Mouse (Mus musculus) bone marrow macrophage, adult 2 months (primary cell): ENCODE measurements around the gene Lyrm4. TPM values are rescaled to one million over a fixed set of nuclear protein-coding genes. Genes with fewer than 3 reads are reported as not detected.

ENCODE experiments used
- H3K27ac ChIP-seq: 2 replicates; pipeline ENCODE4 v1.5.1; 2012; ENCODE audit warnings: low read depth, low read length; ENCODE audit not compliant: insufficient read depth
- H3K4me1 ChIP-seq: 2 replicates; pipeline ENCODE4 v1.6.1; 2012; ENCODE audit warnings: low read length; ENCODE audit not compliant: control insufficient read depth, insufficient read depth
- H3K4me3 ChIP-seq: 2 replicates; pipeline ENCODE4 v1.5.1; 2012; ENCODE audit warnings: mild to moderate bottlenecking, low read length, moderate library complexity; ENCODE audit not compliant: insufficient read depth
- CTCF ChIP-seq: IDR thresholded peaks from 2 replicates; pipeline ENCODE4 v1.5.1; 2012; ENCODE audit warnings: low read depth, mild to moderate bottlenecking, low read length, moderate library complexity
- POLR2A ChIP-seq: IDR thresholded peaks from 2 replicates; pipeline ENCODE4 v1.6.1; 2012; ENCODE audit warnings: mild to moderate bottlenecking, low read depth, low read length, borderline replicate concordance
- polyA plus RNA-seq: library from polyadenylated mRNA; stranded (reverse); fragments of >200 nt; gene quantifications from 2 replicates; pipeline ENCODE4 v1.2.4, GENCODE M21; 2012; ENCODE audit not compliant: missing spikeins, insufficient read depth, insufficient read length

The Lyrm4 gene
- polyA plus RNA-seq, 1 experiment: 9.8 TPM

DNA sequence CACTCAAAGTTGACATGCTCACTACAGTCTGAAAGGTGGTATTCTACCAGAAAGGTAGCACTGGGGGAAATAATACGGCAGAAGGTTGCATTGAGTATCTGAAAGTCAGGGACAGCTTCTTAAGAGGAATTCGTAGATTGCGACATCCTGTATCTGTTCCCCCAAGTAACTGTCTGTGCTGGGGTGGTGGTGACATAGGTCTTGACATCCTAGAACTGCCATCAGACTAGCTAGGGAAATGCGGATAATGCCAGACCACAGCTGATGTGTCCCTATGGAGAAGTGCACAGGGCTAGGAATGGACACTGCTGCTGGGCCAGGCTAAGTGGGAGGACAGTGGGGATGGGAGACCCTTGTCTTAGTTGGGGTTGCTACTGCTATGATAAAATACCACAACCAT, 8.8 kb downstream of the Lyrm4 start:
- Histone ChIP-seq H3K4me3 (no peak overlapping the region), H3K27ac (no peak overlapping the region), H3K4me1 (peaks cover 15% of the 10 kb centered on the region)
- TF ChIP-seq POLR2A (no peak), CTCF (no peak)

DNA sequence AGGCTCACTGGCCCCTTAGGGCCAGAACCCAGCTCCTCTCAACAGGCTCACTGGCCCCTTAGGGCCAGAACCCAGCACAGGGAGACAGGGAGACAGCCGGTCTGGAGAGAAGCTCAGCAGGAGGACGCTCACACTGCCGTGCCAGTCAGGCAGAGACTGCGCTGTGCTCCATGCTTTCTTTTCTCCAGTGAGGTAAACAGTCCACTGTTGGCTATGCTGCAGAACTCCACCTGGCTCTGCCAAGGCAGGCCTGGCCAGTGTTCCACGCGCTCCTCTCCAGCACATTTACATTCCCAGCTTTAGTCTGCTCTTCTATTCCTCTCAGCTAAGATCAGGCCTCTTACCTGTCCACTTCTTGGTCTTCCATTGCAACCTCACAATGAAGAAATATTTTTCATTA, 11.7 kb downstream of the Lyrm4 start:
- Histone ChIP-seq H3K27ac (no peak overlapping the region), H3K4me1 (peaks cover 19% of the 10 kb centered on the region), H3K4me3 (no peak overlapping the region)
- TF ChIP-seq CTCF (no peak), POLR2A (no peak)

DNA sequence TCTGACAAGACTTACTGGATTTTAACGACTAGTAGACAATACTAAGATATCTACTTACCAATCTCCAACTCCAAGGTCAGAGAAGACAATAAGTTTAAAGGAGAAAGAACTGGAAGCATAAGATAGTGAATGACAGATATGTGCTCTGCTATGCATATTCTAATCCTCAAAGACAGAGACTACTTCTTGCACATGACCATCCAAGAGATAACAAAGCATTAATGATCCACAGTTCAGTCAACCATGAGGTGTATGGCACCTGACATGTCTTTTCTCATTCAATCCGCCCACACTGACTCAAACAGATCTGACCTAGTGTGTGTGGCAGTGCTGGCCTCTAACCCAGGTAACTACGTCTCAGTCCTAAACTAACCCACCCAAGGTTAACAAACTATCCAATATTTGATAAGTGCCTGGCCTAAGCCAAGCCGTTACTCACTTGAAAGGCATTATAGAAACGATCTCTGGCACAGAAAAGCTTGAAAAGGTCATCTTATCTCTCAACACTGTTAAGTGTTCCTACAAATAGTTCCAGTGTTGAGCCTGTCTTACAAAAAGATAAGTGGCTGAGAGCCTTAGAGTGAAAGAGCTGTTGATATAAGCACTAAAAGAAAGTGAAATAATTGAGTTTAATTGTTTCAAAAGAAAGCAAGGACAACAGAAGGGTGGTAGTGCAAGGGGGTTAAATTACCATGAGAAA, 20.5 kb downstream of the Lyrm4 start:
- no peak overlapping the region for H3K27ac ChIP-seq

DNA sequence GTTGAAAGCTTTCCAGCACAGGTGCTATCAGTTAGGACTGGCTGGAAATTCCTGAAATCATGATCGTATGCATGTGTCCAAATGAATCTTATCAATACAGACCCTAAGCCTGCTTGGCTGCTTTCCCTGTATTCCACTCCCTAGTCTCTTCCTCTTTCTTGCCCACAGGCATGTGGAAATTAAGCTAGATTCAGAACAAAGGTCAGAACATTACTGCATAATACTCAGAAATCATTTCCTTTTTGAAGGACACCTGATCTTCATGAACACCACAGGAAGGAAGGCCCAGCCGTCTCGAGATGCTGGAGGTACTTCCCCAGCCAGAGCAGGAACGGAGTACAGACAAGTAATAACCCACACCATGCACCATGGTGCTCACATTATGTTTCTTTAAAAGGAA, 29.2 kb downstream of the Lyrm4 start:
- H3K27ac ChIP-seq: no peak overlapping the region
- TF ChIP-seq CTCF (no peak), POLR2A (no peak)
- no peak overlapping the region for H3K4me3 ChIP-seq
- H3K4me1 ChIP-seq: peaks cover 23% of the 10 kb centered on the region

More for the DNA sequence above, 20.5 kb downstream of the Lyrm4 start:
- Histone ChIP-seq H3K4me1 (peaks cover 4% of the 10 kb centered on the region; the same call in 1 of the 2 replicates), H3K4me3 (no peak overlapping the region)
- no peak for TF ChIP-seq CTCF
- no peak for TF ChIP-seq POLR2A

DNA sequence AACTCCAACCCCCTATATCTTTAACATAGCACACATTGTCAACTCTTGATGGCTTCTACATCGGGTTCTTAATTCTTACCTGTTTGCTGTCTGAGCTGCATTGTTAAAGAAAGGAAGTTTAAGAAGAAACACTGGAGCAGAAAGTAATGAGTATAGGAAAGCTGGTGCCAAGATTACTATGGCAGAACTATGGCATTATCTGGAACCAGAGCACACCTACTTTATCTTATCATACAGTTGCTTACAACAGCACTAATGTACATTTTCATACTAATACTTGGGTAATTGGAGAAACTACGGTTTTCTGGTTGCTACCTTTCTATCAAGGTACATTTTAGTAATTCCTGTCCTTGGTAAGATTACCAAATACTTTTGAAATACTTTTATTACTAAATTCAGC, 29.9 kb downstream of the Lyrm4 start:
- Histone ChIP-seq H3K4me1 (peaks cover 24% of the 10 kb centered on the region), H3K27ac (no peak overlapping the region), H3K4me3 (no peak overlapping the region)
- TF ChIP-seq CTCF (no peak), POLR2A (no peak)

DNA sequence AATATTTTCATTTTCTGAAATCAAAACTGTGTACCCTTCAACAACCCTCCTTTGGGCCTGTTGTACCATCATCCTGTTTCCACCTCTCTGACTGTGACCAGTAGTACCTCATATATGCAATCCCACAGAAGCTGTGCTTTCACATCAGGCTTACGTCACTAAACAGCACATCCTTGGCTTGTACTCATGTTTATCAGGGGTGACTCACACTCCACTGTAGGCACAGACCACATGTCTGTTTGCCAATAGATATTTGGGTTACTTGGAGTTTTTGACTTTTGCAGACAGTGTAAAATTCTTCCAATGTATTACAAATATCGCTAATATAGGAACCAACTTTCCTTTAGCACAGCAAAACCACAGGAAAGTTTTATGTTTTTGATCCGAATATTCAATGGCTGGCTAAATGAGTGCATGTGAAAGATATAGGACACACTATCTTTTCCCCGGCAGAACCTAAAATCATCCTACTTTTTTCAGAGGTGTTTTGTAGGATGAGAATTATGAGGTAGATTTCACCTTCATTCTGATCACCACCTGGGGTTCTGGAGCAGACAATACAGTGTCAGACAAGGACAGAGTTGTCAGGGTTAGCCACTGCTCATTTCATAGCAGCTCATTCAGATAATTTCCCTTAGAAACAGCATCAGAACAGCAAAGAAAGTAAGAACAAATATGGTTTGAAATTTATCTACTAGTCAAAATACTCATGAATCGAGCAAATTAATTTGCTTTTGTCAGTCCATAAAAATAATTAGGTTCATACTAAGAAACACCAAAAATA, 30.5 kb downstream of the Lyrm4 start:
- Histone ChIP-seq H3K4me1 (peaks cover 24% of the 10 kb centered on the region), H3K4me3 (no peak overlapping the region), H3K27ac (no peak overlapping the region)
- TF ChIP-seq POLR2A (no peak), CTCF (no peak)

DNA sequence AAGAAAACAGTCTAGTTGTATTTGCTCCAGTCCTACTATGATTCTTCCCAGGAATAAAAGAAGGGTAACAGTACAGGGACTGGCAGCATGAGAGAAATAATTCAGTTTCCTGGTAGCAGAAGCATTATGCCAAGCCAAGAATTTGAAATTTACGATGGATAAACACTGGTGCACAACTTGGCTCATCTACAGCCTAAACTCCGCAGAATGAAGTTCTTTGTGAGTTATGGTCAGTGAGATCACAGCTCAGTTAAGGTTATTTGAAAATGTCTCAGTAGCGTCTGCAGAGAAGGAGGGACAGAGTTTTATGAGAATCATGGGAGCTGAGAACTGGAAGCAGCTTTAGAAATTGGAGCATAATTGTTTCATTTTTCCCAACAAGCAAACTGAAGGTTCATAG, 31.4 kb downstream of the Lyrm4 start:
- TF ChIP-seq POLR2A: no peak
- no peak for TF ChIP-seq CTCF
- peaks cover 24% of the 10 kb centered on the region for H3K4me1 ChIP-seq
- H3K27ac ChIP-seq: no peak overlapping the region
- no peak overlapping the region for H3K4me3 ChIP-seq

DNA sequence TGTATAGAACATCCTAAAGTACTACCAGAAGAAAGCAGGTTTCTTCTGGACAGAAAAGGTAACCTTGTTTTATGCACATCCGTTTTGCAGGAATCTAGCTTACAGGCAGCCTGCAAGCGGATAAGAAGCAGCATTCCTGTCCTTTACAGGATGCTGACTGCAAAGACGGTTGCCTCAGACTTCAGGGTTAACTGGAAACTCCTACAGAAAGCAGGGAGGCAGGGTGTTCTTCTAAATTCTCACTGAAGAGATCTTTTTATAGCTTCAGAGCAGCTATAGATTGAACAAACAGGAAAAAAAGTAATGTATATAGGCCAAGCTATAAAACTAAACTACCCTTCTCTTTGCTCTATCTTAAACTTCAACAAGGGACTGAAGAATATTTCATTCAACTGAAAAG, 32.6 kb downstream of the Lyrm4 start:
- Histone ChIP-seq H3K4me3 (no peak overlapping the region), H3K4me1 (peaks cover 24% of the 10 kb centered on the region), H3K27ac (no peak overlapping the region)
- no peak for TF ChIP-seq POLR2A

DNA sequence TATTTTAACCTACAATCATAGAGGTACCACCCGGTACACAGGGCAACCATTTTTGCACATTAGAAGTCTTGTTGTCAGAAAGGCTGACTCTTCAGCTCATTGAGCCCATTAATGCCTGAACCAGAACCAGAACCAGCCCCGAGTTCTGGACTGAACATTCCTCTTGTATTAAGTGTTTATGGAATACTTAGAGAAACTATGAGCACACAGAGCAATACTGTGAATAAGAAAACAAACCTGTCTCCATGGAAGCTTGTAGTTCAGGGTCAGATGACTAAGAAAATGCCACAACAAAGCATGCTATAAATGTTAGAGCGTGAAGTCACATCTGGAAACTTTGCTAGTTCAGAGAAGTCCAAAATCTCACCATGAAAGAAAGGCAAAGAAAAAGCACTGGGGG, 35.7 kb downstream of the Lyrm4 start:
- no peak for TF ChIP-seq CTCF
- no peak for TF ChIP-seq POLR2A
- H3K27ac ChIP-seq: no peak overlapping the region

DNA sequence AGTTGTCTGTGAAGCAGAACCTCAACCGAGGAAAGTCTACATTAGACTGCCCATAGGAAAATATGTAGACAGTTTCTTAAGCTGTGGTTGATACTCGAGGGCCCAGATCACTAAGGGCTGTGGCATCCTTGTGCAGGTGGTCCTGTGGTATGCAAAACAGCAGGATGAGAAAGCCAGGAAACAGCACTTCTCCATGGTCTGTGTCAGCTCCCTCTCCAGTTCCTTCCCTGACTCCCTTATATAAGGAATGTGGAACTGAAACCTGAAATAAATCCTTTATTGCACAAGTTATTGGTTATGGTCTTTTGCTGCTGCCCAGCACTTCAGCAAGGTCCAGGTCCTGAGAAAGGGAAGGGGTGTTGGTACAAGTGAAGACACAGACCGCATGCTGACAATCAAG, 42.8 kb downstream of the Lyrm4 start:
- Histone ChIP-seq H3K4me1 (peaks cover 18% of the 10 kb centered on the region), H3K4me3 (no peak overlapping the region), H3K27ac (0 out of 2 replicates have a peak overlapping the region, but pooled peaks have one; percentile 5)
- TF ChIP-seq CTCF (no peak), POLR2A (no peak)

More for the DNA sequence above, 35.7 kb downstream of the Lyrm4 start:
- Histone ChIP-seq H3K4me3 (no peak overlapping the region), H3K4me1 (peaks cover 10% of the 10 kb centered on the region)
